Mouse (Mus musculus): ENCODE results near the gene Eef1akmt2. TPM values are rescaled to one million over a fixed set of nuclear protein-coding genes. Genes with fewer than 3 reads are reported as not detected.

Gene Eef1akmt2
- polyA plus RNA-seq, 1 experiment from 2014 or later: 93.0 TPM

- no peaks in the 10 kb centered on the region for H3K36me3 ChIP-seq (ENCODE audit: control insufficient read depth, insufficient read depth, low read length)
- no peaks in the 10 kb centered on the region for H3K9me3 ChIP-seq (ENCODE audit: control insufficient read depth, low read length)
- no peak for ATAC-seq (ENCODE audit: low FRiP score)
- no peak overlapping the region for H3K4me3 ChIP-seq (ENCODE audit: low read depth, low read length)
- peaks cover 17% of the 10 kb centered on the region for H3K4me1 ChIP-seq (replicated peaks; ENCODE audit: control insufficient read depth, insufficient read depth, low read length)
- peak; percentile 47 for DNase-seq (ENCODE audit: low spot score)
- peak overlapping the region; percentile 21; the same call in 1 of the 2 replicates for H3K9ac ChIP-seq (ENCODE audit: low read depth, low read length)
- H3K27ac ChIP-seq (ENCODE audit: low read depth, low read length): peak overlapping the region; percentile 78
- no peaks in the 10 kb centered on the region for H3K27me3 ChIP-seq (ENCODE audit: control insufficient read depth, insufficient read depth, low read length)
- H3K4me2 ChIP-seq (replicated peaks; ENCODE audit: low read depth, low read length): 0 out of 2 replicates have a peak overlapping the region, but pooled peaks have one; percentile 2
- WGBS: 7% methylated on average over 6 of the region's 6 CpGs
Observed at GRCm38 (mm10) chr7:132810368-132810767, 42.1 kb downstream of the Eef1akmt2 start.

- 18% methylated on average over 6 of the region's 6 CpGs for WGBS
Observed at GRCm38 (mm10) chr7:132809721-132810120, 42.8 kb downstream of the Eef1akmt2 start.

GRCm38 (mm10) chr7:132808841-132809682 is 43.4 kb downstream of the Eef1akmt2 start:
- peak overlapping the region; percentile 12; the same call in 1 of the 2 replicates for H3K4me3 ChIP-seq (ENCODE audit: low read depth, low read length)
- H3K9ac ChIP-seq (ENCODE audit: low read depth, low read length): 0 out of 2 replicates have a peak overlapping the region, but pooled peaks have one; percentile 35
- peak overlapping the region; percentile 78 for H3K27ac ChIP-seq (ENCODE audit: low read depth, low read length)
- ATAC-seq (ENCODE audit: low FRiP score) (peak; percentile 55), DNase-seq (ENCODE audit: low spot score) (peak; percentile 63)
- H3K9me3 ChIP-seq (ENCODE audit: control insufficient read depth, low read length): no peaks in the 10 kb centered on the region
- peaks cover 17% of the 10 kb centered on the region for H3K4me1 ChIP-seq (replicated peaks; ENCODE audit: control insufficient read depth, insufficient read depth, low read length)
- H3K27me3 ChIP-seq (ENCODE audit: control insufficient read depth, insufficient read depth, low read length): no peaks in the 10 kb centered on the region
- H3K4me2 ChIP-seq (replicated peaks; ENCODE audit: low read depth, low read length): peak overlapping the region; percentile 11; the same call in 1 of the 2 replicates
- WGBS: 2% methylated on average over 20 of the region's 20 CpGs
- no peaks in the 10 kb centered on the region for H3K36me3 ChIP-seq (ENCODE audit: control insufficient read depth, insufficient read depth, low read length)

More at GRCm38 (mm10) chr7:132809721-132810120, 42.8 kb downstream of the Eef1akmt2 start:
- Histone ChIP-seq H3K4me3 (ENCODE audit: low read depth, low read length) (no peak overlapping the region), H3K9ac (ENCODE audit: low read depth, low read length) (no peak overlapping the region), H3K4me2 (replicated peaks; ENCODE audit: low read depth, low read length) (0 out of 2 replicates have a peak overlapping the region, but pooled peaks have one; percentile 2), H3K4me1 (replicated peaks; ENCODE audit: control insufficient read depth, insufficient read depth, low read length) (peaks cover 17% of the 10 kb centered on the region), H3K9me3 (ENCODE audit: control insufficient read depth, low read length) (no peaks in the 10 kb centered on the region), H3K36me3 (ENCODE audit: control insufficient read depth, insufficient read depth, low read length) (no peaks in the 10 kb centered on the region), H3K27ac (ENCODE audit: low read depth, low read length) (peak overlapping the region; percentile 78), H3K27me3 (ENCODE audit: control insufficient read depth, insufficient read depth, low read length) (no peaks in the 10 kb centered on the region)
- DNase-seq (ENCODE audit: low spot score) (no peak), ATAC-seq (ENCODE audit: low FRiP score) (no peak)

- Histone ChIP-seq H3K9ac (ENCODE audit: low read depth, low read length) (no peak overlapping the region), H3K9me3 (ENCODE audit: control insufficient read depth, low read length) (no peaks in the 10 kb centered on the region), H3K36me3 (ENCODE audit: control insufficient read depth, insufficient read depth, low read length) (no peaks in the 10 kb centered on the region), H3K4me2 (replicated peaks; ENCODE audit: low read depth, low read length) (no peak overlapping the region; the same call in 1 of the 2 replicates), H3K4me1 (replicated peaks; ENCODE audit: control insufficient read depth, insufficient read depth, low read length) (peaks cover 17% of the 10 kb centered on the region), H3K27ac (ENCODE audit: low read depth, low read length) (peak overlapping the region; percentile 78), H3K27me3 (ENCODE audit: control insufficient read depth, insufficient read depth, low read length) (no peaks in the 10 kb centered on the region), H3K4me3 (ENCODE audit: low read depth, low read length) (no peak overlapping the region)
- WGBS: 41% methylated on average over 7 of the region's 7 CpGs
- DNase-seq (ENCODE audit: low spot score) (no peak), ATAC-seq (ENCODE audit: low FRiP score) (no peak)
Observed at GRCm38 (mm10) chr7:132808051-132808796, 44.2 kb downstream of the Eef1akmt2 start.

GRCm38 (mm10) chr7:132806926-132807857 is 45.3 kb downstream of the Eef1akmt2 start:
- H3K27ac ChIP-seq (ENCODE audit: low read depth, low read length): peak overlapping the region; percentile 78
- ATAC-seq (ENCODE audit: low FRiP score) (no peak), DNase-seq (ENCODE audit: low spot score) (no peak)
- peaks cover 17% of the 10 kb centered on the region for H3K4me1 ChIP-seq (replicated peaks; ENCODE audit: control insufficient read depth, insufficient read depth, low read length)
- WGBS: 69% methylated on average over 13 of the region's 13 CpGs
- no peaks in the 10 kb centered on the region for H3K36me3 ChIP-seq (ENCODE audit: control insufficient read depth, insufficient read depth, low read length)
- no peaks in the 10 kb centered on the region for H3K9me3 ChIP-seq (ENCODE audit: control insufficient read depth, low read length)
- H3K9ac ChIP-seq (ENCODE audit: low read depth, low read length): no peak overlapping the region
- H3K4me2 ChIP-seq (replicated peaks; ENCODE audit: low read depth, low read length): no peak overlapping the region
- H3K27me3 ChIP-seq (ENCODE audit: control insufficient read depth, insufficient read depth, low read length): no peaks in the 10 kb centered on the region
- no peak overlapping the region for H3K4me3 ChIP-seq (ENCODE audit: low read depth, low read length)

- H3K4me3 ChIP-seq (ENCODE audit: low read depth, low read length): no peak overlapping the region
- DNase-seq (ENCODE audit: low spot score) (no peak), ATAC-seq (ENCODE audit: low FRiP score) (no peak)
- no peaks in the 10 kb centered on the region for H3K36me3 ChIP-seq (ENCODE audit: control insufficient read depth, insufficient read depth, low read length)
- no peak overlapping the region for H3K4me2 ChIP-seq (replicated peaks; ENCODE audit: low read depth, low read length)
- no peaks in the 10 kb centered on the region for H3K9me3 ChIP-seq (ENCODE audit: control insufficient read depth, low read length)
- WGBS: 74% methylated on average over 5 of the region's 5 CpGs
- no peaks in the 10 kb centered on the region for H3K27me3 ChIP-seq (ENCODE audit: control insufficient read depth, insufficient read depth, low read length)
- no peak overlapping the region for H3K27ac ChIP-seq (ENCODE audit: low read depth, low read length)
- H3K4me1 ChIP-seq (replicated peaks; ENCODE audit: control insufficient read depth, insufficient read depth, low read length): peaks cover 17% of the 10 kb centered on the region
- no peak overlapping the region for H3K9ac ChIP-seq (ENCODE audit: low read depth, low read length)
Observed at GRCm38 (mm10) chr7:132806286-132806685, 46.2 kb downstream of the Eef1akmt2 start.

GRCm38 (mm10) chr7:132804951-132805350 is 47.5 kb downstream of the Eef1akmt2 start:
- 87% methylated on average over 5 of the region's 5 CpGs for WGBS
- no peak overlapping the region for H3K4me2 ChIP-seq (replicated peaks; ENCODE audit: low read depth, low read length)
- DNase-seq (ENCODE audit: low spot score): no peak
- H3K27ac ChIP-seq (ENCODE audit: low read depth, low read length): no peak overlapping the region
- no peaks in the 10 kb centered on the region for H3K27me3 ChIP-seq (ENCODE audit: control insufficient read depth, insufficient read depth, low read length)
- H3K36me3 ChIP-seq (ENCODE audit: control insufficient read depth, insufficient read depth, low read length): no peaks in the 10 kb centered on the region
- H3K9me3 ChIP-seq (ENCODE audit: control insufficient read depth, low read length): no peaks in the 10 kb centered on the region
- no peak overlapping the region for H3K9ac ChIP-seq (ENCODE audit: low read depth, low read length)
- H3K4me3 ChIP-seq (ENCODE audit: low read depth, low read length): no peak overlapping the region
- ATAC-seq (ENCODE audit: low FRiP score): no peak
- H3K4me1 ChIP-seq (replicated peaks; ENCODE audit: control insufficient read depth, insufficient read depth, low read length): peaks cover 13% of the 10 kb centered on the region

GRCm38 (mm10) chr7:132804461-132804860 is 48.0 kb downstream of the Eef1akmt2 start:
- no peak overlapping the region for H3K27ac ChIP-seq (ENCODE audit: low read depth, low read length)
- no peak overlapping the region for H3K9ac ChIP-seq (ENCODE audit: low read depth, low read length)
- DNase-seq (ENCODE audit: low spot score) (no peak), ATAC-seq (ENCODE audit: low FRiP score) (no peak)
- H3K9me3 ChIP-seq (ENCODE audit: control insufficient read depth, low read length): no peaks in the 10 kb centered on the region
- peaks cover 9% of the 10 kb centered on the region for H3K4me1 ChIP-seq (replicated peaks; ENCODE audit: control insufficient read depth, insufficient read depth, low read length)
- 89% methylated on average over 7 of the region's 7 CpGs for WGBS
- no peaks in the 10 kb centered on the region for H3K36me3 ChIP-seq (ENCODE audit: control insufficient read depth, insufficient read depth, low read length)
- no peak overlapping the region for H3K4me3 ChIP-seq (ENCODE audit: low read depth, low read length)
- H3K4me2 ChIP-seq (replicated peaks; ENCODE audit: low read depth, low read length): no peak overlapping the region
- H3K27me3 ChIP-seq (ENCODE audit: control insufficient read depth, insufficient read depth, low read length): no peaks in the 10 kb centered on the region
